Mouse (Mus musculus): ENCODE measurements at regions not wholly inside any gene's neighbourhood (a gene's known extent, or its start where the extent isn't known, plus 50 kb on each side); places are given as distances from the start of the nearest gene placed in this dataset.
A peak's percentile ranks its signal among the peaks of the same experiment; 100 is the strongest.
"Not testable (repeated sequence)": the region's sequence is repeated elsewhere in the genome, so short reads cannot be mapped to it uniquely, and the experiment has no call there.

GRCm38 (mm10) chr16:9106676-9107075 is 276.8 kb downstream of the 1810013L24Rik start:
- DNase-seq (ENCODE audit: low spot score in 2 of 2) = not testable (repeated sequence)

- DNase-seq (ENCODE audit: low spot score in 2 of 2) = no peak
These were observed 283.9 kb downstream of the 1810013L24Rik start for GRCm38 (mm10) chr16:9113801-9114200.

GRCm38 (mm10) chr16:9115548-9115947 is 285.6 kb downstream of the 1810013L24Rik start:
- no peak for DNase-seq (ENCODE audit: low spot score in 2 of 2)

GRCm38 (mm10) chr16:9121581-9121980 is 291.7 kb downstream of the 1810013L24Rik start:
- no peak for DNase-seq (ENCODE audit: low spot score in 2 of 2)

GRCm38 (mm10) chr16:9132113-9132512 is 302.2 kb downstream of the 1810013L24Rik start:
- DNase-seq (ENCODE audit: low spot score in 2 of 2) = no peak

- DNase-seq (ENCODE audit: low spot score in 2 of 2) = no peak
These were observed 302.9 kb downstream of the 1810013L24Rik start for GRCm38 (mm10) chr16:9132778-9133177.

GRCm38 (mm10) chr16:9135377-9135776 is 305.5 kb downstream of the 1810013L24Rik start:
- DNase-seq (ENCODE audit: low spot score in 2 of 2) = no peak

- DNase-seq (ENCODE audit: low spot score in 2 of 2) = peak in 1 of 2 experiments; percentile 16
These were observed 308.8 kb downstream of the 1810013L24Rik start for GRCm38 (mm10) chr16:9138552-9139224.

GRCm38 (mm10) chr16:9139405-9139804 is 309.5 kb downstream of the 1810013L24Rik start:
- no peak for DNase-seq (ENCODE audit: low spot score in 2 of 2)

- no peak for DNase-seq (ENCODE audit: low spot score in 2 of 2)
These were observed 319.6 kb downstream of the 1810013L24Rik start for GRCm38 (mm10) chr16:9149209-9150135.

GRCm38 (mm10) chr16:9151936-9152335 is 322.0 kb downstream of the 1810013L24Rik start:
- no peak for DNase-seq (ENCODE audit: low spot score in 2 of 2)

GRCm38 (mm10) chr16:9153501-9153900 is 323.6 kb downstream of the 1810013L24Rik start:
- no peak for DNase-seq (ENCODE audit: low spot score in 2 of 2)

- no peak for DNase-seq (ENCODE audit: low spot score in 2 of 2)
These were observed 335.9 kb downstream of the 1810013L24Rik start for GRCm38 (mm10) chr16:9165763-9166310.

- no peak for DNase-seq (ENCODE audit: low spot score in 2 of 2)
These were observed 346.5 kb downstream of the 1810013L24Rik start for GRCm38 (mm10) chr16:9176402-9176801.

GRCm38 (mm10) chr16:9195821-9196220 is 365.9 kb downstream of the 1810013L24Rik start:
- no peak for DNase-seq (ENCODE audit: low spot score in 2 of 2)

- peak in 1 of 2 experiments; percentile 19 for DNase-seq (ENCODE audit: low spot score in 2 of 2)
These were observed 369.1 kb downstream of the 1810013L24Rik start for GRCm38 (mm10) chr16:9198903-9199532.

GRCm38 (mm10) chr16:9208602-9209001 is 378.7 kb downstream of the 1810013L24Rik start:
- DNase-seq (ENCODE audit: low spot score in 2 of 2) = no peak

GRCm38 (mm10) chr16:9211485-9211884 is 381.6 kb downstream of the 1810013L24Rik start:
- no peak for DNase-seq (ENCODE audit: low spot score in 2 of 2)

GRCm38 (mm10) chr16:9215131-9215530 is 385.2 kb downstream of the 1810013L24Rik start:
- DNase-seq (ENCODE audit: low spot score in 2 of 2) = no peak

GRCm38 (mm10) chr16:9217361-9217760 is 387.5 kb downstream of the 1810013L24Rik start:
- DNase-seq (ENCODE audit: low spot score in 2 of 2) = no peak

GRCm38 (mm10) chr16:9230178-9230577 is 400.3 kb downstream of the 1810013L24Rik start:
- DNase-seq (ENCODE audit: low spot score in 2 of 2) = no peak
